Mouse (Mus musculus): ENCODE results near the gene Rad17. TPM values are rescaled to one million over a fixed set of nuclear protein-coding genes. Genes with fewer than 3 reads are reported as not detected.

Gene Rad17
- polyA plus RNA-seq (2014; fragmentation: Nextera tagmentation; extraction: Ambion mirVana) = 22.4 and 22.6 TPM in 2 replicates

DNA sequence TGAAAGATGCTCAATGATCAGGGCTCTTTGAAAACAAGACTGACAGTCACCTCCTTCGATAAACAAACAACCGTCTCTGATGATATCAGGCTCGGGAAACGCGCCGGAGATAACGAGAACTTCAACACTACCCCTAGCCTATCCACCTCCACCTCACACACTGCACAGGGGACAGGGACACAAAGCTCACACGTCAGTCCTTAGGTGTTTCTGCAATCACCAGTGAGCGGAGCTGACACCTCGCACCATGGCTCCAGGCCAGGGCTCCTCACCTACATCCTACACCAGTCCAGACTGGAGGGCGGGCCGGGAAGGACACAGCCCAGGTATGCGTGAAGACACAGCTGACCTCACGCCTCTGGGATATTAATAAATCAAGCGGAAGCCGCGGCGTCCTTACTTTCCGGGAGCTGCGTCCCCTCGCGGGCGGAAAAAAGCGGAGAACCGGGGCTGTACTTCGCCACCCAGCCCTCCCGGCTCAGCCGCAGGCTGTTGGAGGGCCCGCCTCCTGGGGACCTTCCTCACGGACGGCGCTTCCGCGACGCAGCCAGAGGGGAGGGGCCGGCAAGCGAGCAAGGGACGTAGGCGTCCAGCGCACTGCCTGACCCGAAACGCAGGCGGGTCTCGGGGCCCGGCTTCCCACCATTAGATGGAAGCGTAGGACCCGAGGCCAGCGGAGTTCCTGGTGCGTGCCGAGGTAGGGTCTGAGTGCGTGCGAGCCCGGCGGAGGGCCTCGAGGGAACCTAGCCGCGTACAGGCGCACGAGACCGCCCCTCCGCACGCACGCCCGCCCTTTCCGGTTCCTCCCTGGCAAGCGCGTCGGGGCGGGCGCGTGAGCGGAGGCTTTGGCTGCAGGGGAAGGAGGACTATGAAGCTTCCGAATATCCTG is at the start of gene Rad17, which contains the start of gene Ak6:
Gene Rad17, minus strand, starts transcription at position 502 of the 889 bp plus-strand sequence.
Gene Ak6, plus strand, starts transcription at position 430 of the 889 bp plus-strand sequence.
- H3K27ac ChIP-seq (replicated peaks; ENCODE audit: low read depth, low read length) = peak within 1 kb of the TSS; percentile 97
- peak within 1 kb of the TSS; percentile 95 for H3K9ac ChIP-seq (ENCODE audit: low read depth, low read length)
- H3K36me3 ChIP-seq (ENCODE audit: control insufficient read depth, insufficient read depth, low read length) = peaks cover 30% of the 10 kb centered on the region
- no peaks in the 10 kb centered on the region for H3K27me3 ChIP-seq (replicated peaks; ENCODE audit: control insufficient read depth, insufficient read depth, low read length)
- DNase-seq (ENCODE audit: low spot score) = peak; percentile 94
- no peaks in the 10 kb centered on the region for H3K9me3 ChIP-seq (ENCODE audit: control insufficient read depth, low read length)
- peak; percentile 99 for ATAC-seq (ENCODE audit: low read depth)
- peak within 1 kb of the TSS; percentile 97 for H3K4me3 ChIP-seq (ENCODE audit: low read depth, low read length)
- H3K4me1 ChIP-seq (ENCODE audit: control insufficient read depth, insufficient read depth, low read length) = peaks cover 7% of the 10 kb centered on the region
- H3K4me2 ChIP-seq (ENCODE audit: low read depth, low read length) = peak within 1 kb of the TSS; percentile 91
- WGBS = under 1% methylated on average over 36 of the region's 73 CpGs

GRCm38 (mm10) chr13:100698866-100699265 is 48.0 kb upstream of the Rad17 start:
- Histone ChIP-seq H3K4me3 (ENCODE audit: low read depth, low read length) (no peak overlapping the region), H3K4me1 (ENCODE audit: control insufficient read depth, insufficient read depth, low read length) (no peaks in the 10 kb centered on the region), H3K9ac (ENCODE audit: low read depth, low read length) (no peak overlapping the region), H3K36me3 (ENCODE audit: control insufficient read depth, insufficient read depth, low read length) (peaks cover 79% of the 10 kb centered on the region), H3K27ac (replicated peaks; ENCODE audit: low read depth, low read length) (no peak overlapping the region), H3K27me3 (replicated peaks; ENCODE audit: control insufficient read depth, insufficient read depth, low read length) (no peaks in the 10 kb centered on the region), H3K9me3 (ENCODE audit: control insufficient read depth, low read length) (no peaks in the 10 kb centered on the region), H3K4me2 (ENCODE audit: low read depth, low read length) (no peak overlapping the region)
- DNase-seq (ENCODE audit: low spot score) (no peak), ATAC-seq (ENCODE audit: low read depth) (no peak)
- 96% methylated on average over 10 of the region's 10 CpGs for WGBS

- H3K4me3 ChIP-seq (ENCODE audit: low read depth, low read length) = no peak overlapping the region
- H3K36me3 ChIP-seq (ENCODE audit: control insufficient read depth, insufficient read depth, low read length) = peaks cover 67% of the 10 kb centered on the region
Measured at GRCm38 (mm10) chr13:100697541-100697940, 46.7 kb upstream of the Rad17 start.

GRCm38 (mm10) chr13:100687513-100687912 is 36.7 kb upstream of the Rad17 start:
- ATAC-seq (ENCODE audit: low read depth) (no peak), DNase-seq (ENCODE audit: low spot score) (no peak)
- no peak overlapping the region for H3K27ac ChIP-seq (replicated peaks; ENCODE audit: low read depth, low read length)
- 59% methylated on average over 7 of the region's 7 CpGs for WGBS
- H3K4me2 ChIP-seq (ENCODE audit: low read depth, low read length) = no peak overlapping the region
- H3K4me3 ChIP-seq (ENCODE audit: low read depth, low read length) = no peak overlapping the region
- no peaks in the 10 kb centered on the region for H3K36me3 ChIP-seq (ENCODE audit: control insufficient read depth, insufficient read depth, low read length)
- no peaks in the 10 kb centered on the region for H3K9me3 ChIP-seq (ENCODE audit: control insufficient read depth, low read length)
- H3K4me1 ChIP-seq (ENCODE audit: control insufficient read depth, insufficient read depth, low read length) = no peaks in the 10 kb centered on the region
- no peaks in the 10 kb centered on the region for H3K27me3 ChIP-seq (replicated peaks; ENCODE audit: control insufficient read depth, insufficient read depth, low read length)
- H3K9ac ChIP-seq (ENCODE audit: low read depth, low read length) = no peak overlapping the region

More at GRCm38 (mm10) chr13:100697541-100697940, 46.7 kb upstream of the Rad17 start:
- ATAC-seq (ENCODE audit: low read depth) (no peak), DNase-seq (ENCODE audit: low spot score) (no peak)
- Histone ChIP-seq H3K9ac (ENCODE audit: low read depth, low read length) (no peak overlapping the region), H3K4me2 (ENCODE audit: low read depth, low read length) (no peak overlapping the region), H3K4me1 (ENCODE audit: control insufficient read depth, insufficient read depth, low read length) (no peaks in the 10 kb centered on the region), H3K9me3 (ENCODE audit: control insufficient read depth, low read length) (no peaks in the 10 kb centered on the region), H3K27ac (replicated peaks; ENCODE audit: low read depth, low read length) (no peak overlapping the region), H3K27me3 (replicated peaks; ENCODE audit: control insufficient read depth, insufficient read depth, low read length) (no peaks in the 10 kb centered on the region)
- WGBS = 92% methylated on average over 3 of the region's 3 CpGs

- no peaks in the 10 kb centered on the region for H3K9me3 ChIP-seq (ENCODE audit: control insufficient read depth, low read length)
- no peak overlapping the region for H3K4me3 ChIP-seq (ENCODE audit: low read depth, low read length)
- H3K36me3 ChIP-seq (ENCODE audit: control insufficient read depth, insufficient read depth, low read length) = no peaks in the 10 kb centered on the region
- DNase-seq (ENCODE audit: low spot score) = no peak
- no peak overlapping the region for H3K4me2 ChIP-seq (ENCODE audit: low read depth, low read length)
- no peaks in the 10 kb centered on the region for H3K4me1 ChIP-seq (ENCODE audit: control insufficient read depth, insufficient read depth, low read length)
- H3K27me3 ChIP-seq (replicated peaks; ENCODE audit: control insufficient read depth, insufficient read depth, low read length) = no peaks in the 10 kb centered on the region
- no peak overlapping the region for H3K9ac ChIP-seq (ENCODE audit: low read depth, low read length)
- 75% methylated on average over 2 of the region's 2 CpGs for WGBS
- no peak for ATAC-seq (ENCODE audit: low read depth)
- no peak overlapping the region for H3K27ac ChIP-seq (replicated peaks; ENCODE audit: low read depth, low read length)
Measured at GRCm38 (mm10) chr13:100684355-100684754, 33.5 kb upstream of the Rad17 start.

DNA sequence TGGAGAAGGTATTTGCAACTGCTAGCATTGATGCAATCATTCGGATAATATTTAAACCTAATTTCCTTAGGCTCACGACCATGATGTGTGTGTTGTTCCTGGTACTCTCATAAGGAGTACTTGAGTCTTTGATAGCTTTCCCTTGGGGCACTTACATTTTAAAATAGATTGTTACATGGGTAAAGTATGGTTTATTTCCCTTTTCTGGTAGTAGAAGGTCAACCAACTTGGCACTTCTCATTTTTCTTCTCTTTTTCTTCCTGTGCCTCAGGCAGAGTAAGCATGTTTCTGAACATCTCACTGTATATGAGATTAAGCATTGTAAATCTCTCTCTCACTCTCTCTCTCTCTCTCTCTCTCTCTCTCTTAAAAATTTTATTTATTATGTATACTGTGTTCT is 32.0 kb upstream of the Rad17 start:
- Histone ChIP-seq H3K9me3 (ENCODE audit: control insufficient read depth, low read length) (no peaks in the 10 kb centered on the region), H3K4me1 (ENCODE audit: control insufficient read depth, insufficient read depth, low read length) (no peaks in the 10 kb centered on the region), H3K4me3 (ENCODE audit: low read depth, low read length) (no peak overlapping the region), H3K36me3 (ENCODE audit: control insufficient read depth, insufficient read depth, low read length) (no peaks in the 10 kb centered on the region), H3K27me3 (replicated peaks; ENCODE audit: control insufficient read depth, insufficient read depth, low read length) (no peaks in the 10 kb centered on the region), H3K27ac (replicated peaks; ENCODE audit: low read depth, low read length) (no peak overlapping the region), H3K4me2 (ENCODE audit: low read depth, low read length) (no peak overlapping the region), H3K9ac (ENCODE audit: low read depth, low read length) (no peak overlapping the region)
- DNase-seq (ENCODE audit: low spot score) (no peak), ATAC-seq (ENCODE audit: low read depth) (no peak)
- WGBS = 73% methylated on average over 2 of the region's 2 CpGs

- H3K9ac ChIP-seq (ENCODE audit: low read depth, low read length) = no peak overlapping the region
- H3K27me3 ChIP-seq (replicated peaks; ENCODE audit: control insufficient read depth, insufficient read depth, low read length) = no peaks in the 10 kb centered on the region
- no peak overlapping the region for H3K4me2 ChIP-seq (ENCODE audit: low read depth, low read length)
- no peaks in the 10 kb centered on the region for H3K36me3 ChIP-seq (ENCODE audit: control insufficient read depth, insufficient read depth, low read length)
- ATAC-seq (ENCODE audit: low read depth) = no peak
- DNase-seq (ENCODE audit: low spot score) = no peak
- H3K4me1 ChIP-seq (ENCODE audit: control insufficient read depth, insufficient read depth, low read length) = no peaks in the 10 kb centered on the region
- no peak overlapping the region for H3K4me3 ChIP-seq (ENCODE audit: low read depth, low read length)
- H3K9me3 ChIP-seq (ENCODE audit: control insufficient read depth, low read length) = no peaks in the 10 kb centered on the region
- WGBS = 89% methylated on average over 8 of the region's 8 CpGs
- H3K27ac ChIP-seq (replicated peaks; ENCODE audit: low read depth, low read length) = no peak overlapping the region
Measured at GRCm38 (mm10) chr13:100681615-100682014, 30.8 kb upstream of the Rad17 start.

DNA sequence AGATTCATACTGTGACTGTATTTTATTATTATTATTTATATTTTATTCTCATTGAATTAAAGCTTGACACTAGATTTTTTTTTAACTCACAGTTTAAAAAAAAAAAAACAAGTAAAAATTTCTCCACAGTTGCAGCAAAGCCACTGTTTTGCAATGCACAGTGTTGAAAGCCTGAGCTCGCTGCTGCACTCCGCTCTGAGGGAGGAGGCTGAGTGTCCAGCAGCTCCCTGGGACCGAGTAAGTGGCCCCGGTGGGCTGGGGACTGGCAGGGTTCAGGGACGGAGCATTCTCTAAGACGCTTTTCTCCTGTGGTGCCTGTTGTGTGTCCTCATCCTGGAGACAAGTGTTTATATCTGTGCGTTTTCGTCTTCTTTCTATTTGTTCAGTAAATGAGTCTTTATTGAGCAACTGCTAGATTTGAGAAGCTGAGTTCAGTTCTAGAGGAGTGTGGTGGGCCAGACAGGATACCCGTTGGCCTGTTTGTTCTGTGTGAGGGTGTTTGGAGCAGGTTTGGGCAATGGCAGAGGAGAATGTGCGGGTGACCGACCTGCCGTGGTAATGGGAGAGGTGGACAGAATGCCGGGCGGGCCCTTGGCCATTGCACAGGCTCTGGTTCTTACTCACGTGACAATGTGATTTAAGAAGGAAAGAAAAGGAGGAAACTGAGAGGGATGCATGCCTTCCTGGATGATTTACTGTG is 25.2 kb upstream of the Rad17 start:
- no peaks in the 10 kb centered on the region for H3K27me3 ChIP-seq (replicated peaks; ENCODE audit: control insufficient read depth, insufficient read depth, low read length)
- DNase-seq (ENCODE audit: low spot score) (no peak), ATAC-seq (ENCODE audit: low read depth) (no peak)
- 0 out of 2 replicates have a peak, but pooled peaks cover 5% of the 10 kb centered on the region for H3K9me3 ChIP-seq (ENCODE audit: control insufficient read depth, low read length)
- 89% methylated on average over 15 of the region's 15 CpGs for WGBS
- H3K36me3 ChIP-seq (ENCODE audit: control insufficient read depth, insufficient read depth, low read length) = no peaks in the 10 kb centered on the region
- no peak overlapping the region for H3K4me3 ChIP-seq (ENCODE audit: low read depth, low read length)
- H3K4me2 ChIP-seq (ENCODE audit: low read depth, low read length) = no peak overlapping the region
- no peak overlapping the region for H3K9ac ChIP-seq (ENCODE audit: low read depth, low read length)
- H3K4me1 ChIP-seq (ENCODE audit: control insufficient read depth, insufficient read depth, low read length) = no peaks in the 10 kb centered on the region
- H3K27ac ChIP-seq (replicated peaks; ENCODE audit: low read depth, low read length) = no peak overlapping the region
